Mouse (Mus musculus) C2C12 (cell line): ENCODE measurements around the gene Rps12-ps3. TPM values are rescaled to one million over a fixed set of nuclear protein-coding genes. Genes with fewer than 3 reads are reported as not detected.

Experiments used
- H3K27me3 ChIP-seq: one replicate; pipeline ENCODE4 v1.6.1; 2011; ENCODE audit not compliant: control insufficient read depth, insufficient read depth, insufficient read length
- H3K36me3 ChIP-seq: one replicate; pipeline ENCODE4 v1.6.1; 2011; ENCODE audit not compliant: control insufficient read depth, insufficient read depth
- H3K4me3 ChIP-seq: one replicate; pipeline ENCODE4 v1.5.1; 2011; ENCODE audit warnings: mild to moderate bottlenecking, control low read depth; ENCODE audit not compliant: poor library complexity, insufficient read depth, severe bottlenecking
- H3K79me2 ChIP-seq: one replicate; pipeline ENCODE4 v1.6.1; 2011; ENCODE audit not compliant: control insufficient read depth, insufficient read depth
- H3K79me3 ChIP-seq: one replicate; pipeline ENCODE4 v1.6.1; 2011; ENCODE audit warnings: low read depth, control low read depth
- H3ac ChIP-seq: one replicate; pipeline ENCODE3; 2011; ENCODE audit warnings: low read depth; ENCODE audit not compliant: control insufficient read depth, insufficient read length
- CEBPB ChIP-seq: IDR thresholded peaks from one replicate; pipeline ENCODE4 v1.6.1; 2011; ENCODE audit warnings: low read depth, mild to moderate bottlenecking, control low read depth, moderate library complexity
- CTCF ChIP-seq: IDR thresholded peaks from one replicate; pipeline ENCODE4 v1.5.1; 2011; ENCODE audit not compliant: control insufficient read depth, insufficient read depth, insufficient read length
- FOSL1 ChIP-seq: IDR thresholded peaks from one replicate; pipeline ENCODE4 v1.8.0; 2011; ENCODE audit warnings: mild to moderate bottlenecking, low read length; ENCODE audit not compliant: poor library complexity, insufficient read depth, severe bottlenecking
- MAX ChIP-seq: IDR thresholded peaks from one replicate; pipeline ENCODE4 v1.6.1; 2011; ENCODE audit warnings: mild to moderate bottlenecking, control low read depth
- MYOD1 ChIP-seq: IDR thresholded peaks from one replicate; pipeline ENCODE4 v1.6.1; 2011; ENCODE audit warnings: low read depth; ENCODE audit not compliant: control insufficient read depth, insufficient read length
- MYOG ChIP-seq: IDR thresholded peaks from one replicate; pipeline ENCODE4 v1.6.1; 2011; ENCODE audit not compliant: control insufficient read depth, insufficient read length; ENCODE audit errors: extremely low read depth
- USF1 ChIP-seq: IDR thresholded peaks from one replicate; pipeline ENCODE4 v1.6.1; 2011; ENCODE audit warnings: low read depth, mild to moderate bottlenecking, control low read depth, moderate library complexity
- polyA plus RNA-seq: library from polyadenylated mRNA; unstranded; fragments of >200 nt; fragmentation: generic; extraction: Trizol; gene quantifications from one replicate; pipeline ENCODE4 v1.2.1, GENCODE M21; 2012; ENCODE audit warnings: missing spikeins

Rps12-ps3 gene
- polyA plus RNA-seq, 1 experiment: 230 TPM

GRCm38 (mm10) chr19:59360486-59360896 lies 38.4 kb downstream of the Rps12-ps3 start:
- Histone ChIP-seq H3K79me2 (no peaks in the 10 kb centered on the region), H3ac (no peak overlapping the region), H3K79me3 (no peaks in the 10 kb centered on the region), H3K36me3 (no peaks in the 10 kb centered on the region), H3K4me3 (no peak overlapping the region), H3K27me3 (peaks cover 26% of the 10 kb centered on the region)
- TF ChIP-seq MYOG: no peak
- no peak for TF ChIP-seq MAX
- no peak for TF ChIP-seq FOSL1
- no peak for TF ChIP-seq CTCF
- TF ChIP-seq MYOD1: no peak
- no peak for TF ChIP-seq USF1
- TF ChIP-seq CEBPB: no peak

GRCm38 (mm10) chr19:59362646-59363045 lies 40.6 kb downstream of the Rps12-ps3 start:
- Histone ChIP-seq H3K4me3 (no peak overlapping the region), H3ac (no peak overlapping the region)
- no peak for TF ChIP-seq CEBPB
- no peak for TF ChIP-seq CTCF
- no peak for TF ChIP-seq FOSL1
- TF ChIP-seq MYOG: no peak
- TF ChIP-seq MYOD1: no peak

GRCm38 (mm10) chr19:59363666-59364065 lies 41.6 kb downstream of the Rps12-ps3 start:
- no peaks in the 10 kb centered on the region for H3K36me3 ChIP-seq
- peaks cover 17% of the 10 kb centered on the region for H3K27me3 ChIP-seq
- H3K4me3 ChIP-seq: no peak overlapping the region
- no peak overlapping the region for H3ac ChIP-seq
- no peaks in the 10 kb centered on the region for H3K79me2 ChIP-seq
- TF ChIP-seq CTCF (no peak), MYOD1 (no peak), FOSL1 (no peak), USF1 (no peak), CEBPB (no peak), MAX (no peak), MYOG (no peak)
- no peaks in the 10 kb centered on the region for H3K79me3 ChIP-seq

More at GRCm38 (mm10) chr19:59362646-59363045, 40.6 kb downstream of the Rps12-ps3 start:
- H3K79me3 ChIP-seq: no peaks in the 10 kb centered on the region
- H3K36me3 ChIP-seq: no peaks in the 10 kb centered on the region
- H3K27me3 ChIP-seq: peaks cover 21% of the 10 kb centered on the region
- H3K79me2 ChIP-seq: no peaks in the 10 kb centered on the region

- TF ChIP-seq MYOG (no peak), CTCF (no peak), FOSL1 (no peak), MYOD1 (no peak), CEBPB (no peak)
- Histone ChIP-seq H3K79me3 (no peaks in the 10 kb centered on the region), H3K79me2 (no peaks in the 10 kb centered on the region), H3K4me3 (no peak overlapping the region), H3K36me3 (no peaks in the 10 kb centered on the region), H3ac (no peak overlapping the region), H3K27me3 (peaks cover 10% of the 10 kb centered on the region)
These were observed 44.6 kb downstream of the Rps12-ps3 start for GRCm38 (mm10) chr19:59366724-59367123.

- TF ChIP-seq MYOD1: no peak
- no peak for TF ChIP-seq MAX
- TF ChIP-seq USF1: no peak
- no peak for TF ChIP-seq MYOG
- no peak for TF ChIP-seq FOSL1
- TF ChIP-seq CTCF: no peak
- no peak for TF ChIP-seq CEBPB
- Histone ChIP-seq H3K27me3 (peaks cover 6% of the 10 kb centered on the region), H3K36me3 (no peaks in the 10 kb centered on the region)
These were observed 45.8 kb downstream of the Rps12-ps3 start for GRCm38 (mm10) chr19:59367892-59368291.

GRCm38 (mm10) chr19:59371016-59371415 lies 48.9 kb downstream of the Rps12-ps3 start:
- H3K79me2 ChIP-seq: no peaks in the 10 kb centered on the region
- no peaks in the 10 kb centered on the region for H3K79me3 ChIP-seq
- TF ChIP-seq USF1: no peak
- no peaks in the 10 kb centered on the region for H3K27me3 ChIP-seq
- no peak overlapping the region for H3ac ChIP-seq
- no peaks in the 10 kb centered on the region for H3K36me3 ChIP-seq
- H3K4me3 ChIP-seq: no peak overlapping the region

More at GRCm38 (mm10) chr19:59367892-59368291, 45.8 kb downstream of the Rps12-ps3 start:
- Histone ChIP-seq H3K79me2 (no peaks in the 10 kb centered on the region), H3K4me3 (no peak overlapping the region), H3K79me3 (no peaks in the 10 kb centered on the region), H3ac (no peak overlapping the region)

Other genes starting within 250 kb of the Rps12-ps3 start
- 0.26 TPM for gene Shtn1, start 246.2 kb upstream of the Rps12-ps3 start, polyA plus RNA-seq
- gene Vax1, start 152.2 kb upstream of the Rps12-ps3 start, polyA plus RNA-seq: not detected
- gene Kcnk18, start 103.1 kb upstream of the Rps12-ps3 start, polyA plus RNA-seq: not detected
- gene Slc18a2, start 61.4 kb upstream of the Rps12-ps3 start, polyA plus RNA-seq: 0.22 TPM
- 7.3 TPM for gene Pdzd8, start 23.5 kb downstream of the Rps12-ps3 start, polyA plus RNA-seq
- not detected for gene Emx2, start 136.1 kb downstream of the Rps12-ps3 start, polyA plus RNA-seq